Mouse (Mus musculus) stomach, postnatal 0 days (tissue): ENCODE measurements around the gene Clec14a. TPM values are rescaled to one million over a fixed set of nuclear protein-coding genes. Genes with fewer than 3 reads are reported as not detected.
"Not testable (repeated sequence)": the region's sequence is repeated elsewhere in the genome, so short reads cannot be mapped to it uniquely, and the experiment has no call there.

ENCODE experiments used
- ATAC-seq: fragments of 200-750 bp; cut with Nextera tagmentation; 2 replicates; pipeline ENCODE4 v1.8.0; 2017; ENCODE audit not compliant: low FRiP score, low TSS enrichment
- DNase-seq: peaks from one replicate; pipeline ENCODE4 v3.0.0-alpha.2; 2016; ENCODE audit warnings: low spot score
- H3K27ac ChIP-seq: fragments of 300-500 bp; sonication (generic); replicated peaks from 2 replicates; pipeline ENCODE4 v1.5.1; 2014; ENCODE audit warnings: mild to moderate bottlenecking, control low read depth
- H3K27me3 ChIP-seq: fragments of 300-500 bp; sonication (generic); 2 replicates; pipeline ENCODE4 v1.6.1; 2014; ENCODE audit warnings: low read length; ENCODE audit not compliant: control insufficient read depth, insufficient read depth
- H3K36me3 ChIP-seq: fragments of 300-500 bp; sonication (generic); 2 replicates; pipeline ENCODE4 v1.6.1; 2014; ENCODE audit warnings: low read length, mixed read lengths; ENCODE audit not compliant: control insufficient read depth, insufficient read depth
- H3K4me1 ChIP-seq: fragments of 300-500 bp; sonication (generic); replicated peaks from 2 replicates; pipeline ENCODE4 v1.6.1; 2014; ENCODE audit warnings: antibody characterized with exemption; ENCODE audit not compliant: control insufficient read depth, insufficient read depth
- H3K4me2 ChIP-seq: fragments of 300-500 bp; sonication (generic); replicated peaks from 2 replicates; pipeline ENCODE4 v1.6.1; 2014; ENCODE audit warnings: low read depth, mild to moderate bottlenecking, control low read depth, moderate library complexity
- H3K4me3 ChIP-seq: fragments of 300-500 bp; sonication (generic); 2 replicates; pipeline ENCODE4 v1.5.1; 2014; ENCODE audit warnings: low read depth, low read length, control low read depth
- H3K9ac ChIP-seq: fragments of 300-500 bp; sonication (generic); 2 replicates; pipeline ENCODE4 v1.6.1; 2014; ENCODE audit warnings: mild to moderate bottlenecking, low read length, control low read depth, mixed read lengths
- H3K9me3 ChIP-seq: fragments of 300-500 bp; sonication (generic); 2 replicates; pipeline ENCODE4 v1.6.1; 2016; ENCODE audit warnings: low read length; ENCODE audit not compliant: control insufficient read depth
- CTCF ChIP-seq: IDR thresholded peaks from 2 replicates; pipeline ENCODE4 v1.5.1; 2016; ENCODE audit warnings: antibody characterized with exemption, low read depth, mild to moderate bottlenecking, moderate library complexity
- EP300 ChIP-seq: optimal IDR thresholded peaks from 2 replicates; pipeline ENCODE3; 2016; ENCODE audit warnings: antibody characterized with exemption
- WGBS: fragments of 180-500 bp; shearing (Covaris S2); extraction: QIAGEN DNeasy Blood & Tissue Kit; methylation state at CpG from one replicate; pipeline ENCODE4 v1.1.7; 2014; 5-methylcytosine and 5-hydroxymethylcytosine counted together
- polyA plus RNA-seq: library from polyadenylated mRNA; unstranded; fragments of >200 nt; fragmentation: Nextera tagmentation; extraction: Ambion mirVana; gene quantifications from 2 replicates; pipeline ENCODE4 v1.2.1, GENCODE M21; 2015

Clec14a gene
- 7.1 and 7.8 TPM in 2 replicates for polyA plus RNA-seq

- 7% methylated on average over 32 of the region's 32 CpGs for WGBS
- no peaks in the 10 kb centered on the region for H3K9me3 ChIP-seq
- ATAC-seq = peak; percentile 74
- H3K4me2 ChIP-seq = peak within 1 kb of the TSS; percentile 72
- H3K9ac ChIP-seq = peak within 1 kb of the TSS; percentile 57
- H3K27ac ChIP-seq = peak within 1 kb of the TSS; percentile 77
- no peaks in the 10 kb centered on the region for H3K36me3 ChIP-seq
- H3K4me3 ChIP-seq = peak within 1 kb of the TSS; percentile 43
- DNase-seq = peak; percentile 20
- H3K4me1 ChIP-seq = 0 out of 2 replicates have a peak, but pooled peaks cover 2% of the 10 kb centered on the region
- TF ChIP-seq CTCF (no peak), EP300 (no peak)
- no peaks in the 10 kb centered on the region for H3K27me3 ChIP-seq
Measured at GRCm38 (mm10) chr12:58268563-58269501, at the start of gene Clec14a. Clec14a (minus strand) TSS chr12:58269290.

- 74% methylated on average over 2 of the region's 2 CpGs for WGBS
- TF ChIP-seq EP300 = no peak
- no peak overlapping the region for H3K4me3 ChIP-seq
- no peaks in the 10 kb centered on the region for H3K9me3 ChIP-seq
- no peaks in the 10 kb centered on the region for H3K36me3 ChIP-seq
- ATAC-seq (no peak), DNase-seq (no peak)
- H3K4me1 ChIP-seq = no peaks in the 10 kb centered on the region
- H3K27ac ChIP-seq = no peak overlapping the region
- no peaks in the 10 kb centered on the region for H3K27me3 ChIP-seq
- no peak overlapping the region for H3K4me2 ChIP-seq
- H3K9ac ChIP-seq = no peak overlapping the region
Measured at GRCm38 (mm10) chr12:58307835-58308234, 38.7 kb upstream of the Clec14a start.

GRCm38 (mm10) chr12:58306402-58306801, 37.3 kb upstream of the Clec14a start:
- H3K27me3 ChIP-seq, H3K9ac ChIP-seq, H3K4me1 ChIP-seq, H3K36me3 ChIP-seq, H3K27ac ChIP-seq, H3K4me2 ChIP-seq, H3K4me3 ChIP-seq, H3K9me3 ChIP-seq: not testable (repeated sequence)
- WGBS = 64% methylated on average over 8 of the region's 8 CpGs
- DNase-seq (peak; percentile 47), ATAC-seq (peak; percentile 65)

GRCm38 (mm10) chr12:58305567-58305966, 36.5 kb upstream of the Clec14a start:
- H3K4me1 ChIP-seq = no peaks in the 10 kb centered on the region
- no peaks in the 10 kb centered on the region for H3K36me3 ChIP-seq
- TF ChIP-seq EP300 = no peak
- no peak for TF ChIP-seq CTCF
- WGBS = 27% methylated on average over 2 of the region's 2 CpGs
- DNase-seq (no peak), ATAC-seq (no peak)
- no peak overlapping the region for H3K27ac ChIP-seq
- no peak overlapping the region for H3K4me3 ChIP-seq
- H3K27me3 ChIP-seq = no peaks in the 10 kb centered on the region
- H3K9ac ChIP-seq = no peak overlapping the region
- no peaks in the 10 kb centered on the region for H3K9me3 ChIP-seq
- H3K4me2 ChIP-seq = no peak overlapping the region

GRCm38 (mm10) chr12:58296980-58297379, 27.9 kb upstream of the Clec14a start:
- TF ChIP-seq EP300 (no peak), CTCF (no peak)
- Histone ChIP-seq H3K4me1 (no peaks in the 10 kb centered on the region), H3K27ac (no peak overlapping the region), H3K9me3 (no peaks in the 10 kb centered on the region), H3K4me3 (no peak overlapping the region), H3K4me2 (no peak overlapping the region), H3K9ac (no peak overlapping the region), H3K27me3 (no peaks in the 10 kb centered on the region), H3K36me3 (no peaks in the 10 kb centered on the region)
- DNase-seq (no peak), ATAC-seq (no peak)
- WGBS = 52% methylated on average over 6 of the region's 6 CpGs

- no peak overlapping the region for H3K4me3 ChIP-seq
- no peak overlapping the region for H3K9ac ChIP-seq
- DNase-seq = no peak
- WGBS = 66% methylated on average over 3 of the region's 3 CpGs
- H3K4me1 ChIP-seq = no peaks in the 10 kb centered on the region
- H3K4me2 ChIP-seq = no peak overlapping the region
- no peak for ATAC-seq
- no peaks in the 10 kb centered on the region for H3K27me3 ChIP-seq
- no peak for TF ChIP-seq EP300
- no peak for TF ChIP-seq CTCF
- H3K27ac ChIP-seq = no peak overlapping the region
- no peaks in the 10 kb centered on the region for H3K9me3 ChIP-seq
- H3K36me3 ChIP-seq = no peaks in the 10 kb centered on the region
Measured at GRCm38 (mm10) chr12:58285912-58286311, 16.8 kb upstream of the Clec14a start.
